Mouse (Mus musculus) limb, embryonic 10.5 days (tissue): ENCODE measurements around the gene Map2k5. TPM values are rescaled to one million over a fixed set of nuclear protein-coding genes. Genes with fewer than 3 reads are reported as not detected.

Experiments used
- DNase-seq: peaks from one replicate; pipeline ENCODE4 v3.0.0-alpha.2; 2017; ENCODE audit warnings: low spot score
- H3K27ac ChIP-seq: fragments of 300-500 bp; sonication (generic); 2 replicates; pipeline ENCODE4 v1.5.1; 2016; ENCODE audit warnings: mild to moderate bottlenecking
- H3K27me3 ChIP-seq: fragments of 300-500 bp; sonication (generic); 2 replicates; pipeline ENCODE4 v1.6.1; 2016; ENCODE audit warnings: low read depth, mild to moderate bottlenecking; ENCODE audit not compliant: poor library complexity, severe bottlenecking
- H3K36me3 ChIP-seq: fragments of 300-500 bp; sonication (generic); 2 replicates; pipeline ENCODE4 v1.6.1; 2016; ENCODE audit warnings: mild to moderate bottlenecking, moderate library complexity
- H3K4me1 ChIP-seq: fragments of 300-500 bp; sonication (generic); 2 replicates; pipeline ENCODE4 v1.6.1; 2016
- H3K4me3 ChIP-seq: fragments of 300-500 bp; sonication (generic); 2 replicates; pipeline ENCODE4 v1.5.1; 2016; ENCODE audit warnings: mild to moderate bottlenecking, moderate library complexity
- H3K9me3 ChIP-seq: fragments of 300-500 bp; sonication (generic); replicated peaks from 2 replicates; pipeline ENCODE4 v1.6.1; 2016; ENCODE audit warnings: mild to moderate bottlenecking
- WGBS: fragments of 180-500 bp; shearing (Covaris S2); methylation state at CpG from one replicate; pipeline ENCODE4 v1.1.7; 2016; 5-methylcytosine and 5-hydroxymethylcytosine counted together
- polyA plus RNA-seq: library from polyadenylated mRNA; unstranded; fragments of >200 nt; fragmentation: Nextera tagmentation; extraction: Ambion mirVana; gene quantifications from 2 replicates; pipeline ENCODE4 v1.2.1, GENCODE M21; 2016

Gene Map2k5
- polyA plus RNA-seq, 1 experiment from 2014 or later, result 37.4 TPM

GRCm38 (mm10) chr9:63135801-63136200 lies 241.9 kb downstream of the Map2k5 start:
- Histone ChIP-seq H3K27me3 (peaks cover 85% of the 10 kb centered on the region), H3K4me1 (peaks cover 83% of the 10 kb centered on the region), H3K4me3 (peak overlapping the region; percentile 42), H3K27ac (no peak overlapping the region), H3K9me3 (no peaks in the 10 kb centered on the region), H3K36me3 (no peaks in the 10 kb centered on the region)
- DNase-seq, result peak; percentile 65
- 1% methylated on average over 16 of the region's 16 CpGs for WGBS

GRCm38 (mm10) chr9:63135356-63135755 lies 242.3 kb downstream of the Map2k5 start:
- Histone ChIP-seq H3K27me3 (peaks cover 85% of the 10 kb centered on the region), H3K4me1 (peaks cover 83% of the 10 kb centered on the region), H3K9me3 (no peaks in the 10 kb centered on the region), H3K27ac (no peak overlapping the region), H3K36me3 (no peaks in the 10 kb centered on the region), H3K4me3 (peak overlapping the region; percentile 42)
- 4% methylated on average over 11 of the region's 11 CpGs for WGBS
- no peak for DNase-seq

- Histone ChIP-seq H3K27ac (no peak overlapping the region), H3K4me1 (peaks cover 66% of the 10 kb centered on the region), H3K36me3 (no peaks in the 10 kb centered on the region), H3K4me3 (peak overlapping the region; percentile 77), H3K9me3 (no peaks in the 10 kb centered on the region), H3K27me3 (peaks cover 71% of the 10 kb centered on the region)
- 13% methylated on average over 6 of the region's 6 CpGs for WGBS
- DNase-seq, result no peak
Measured at GRCm38 (mm10) chr9:63133659-63134058, 244.0 kb downstream of the Map2k5 start.

GRCm38 (mm10) chr9:63132673-63133601 lies 244.8 kb downstream of the Map2k5 start:
- Histone ChIP-seq H3K27ac (peak overlapping the region; percentile 85), H3K9me3 (no peaks in the 10 kb centered on the region), H3K36me3 (no peaks in the 10 kb centered on the region), H3K27me3 (peaks cover 64% of the 10 kb centered on the region), H3K4me3 (peak overlapping the region; percentile 77), H3K4me1 (peaks cover 59% of the 10 kb centered on the region)
- DNase-seq, result peak; percentile 96
- 1% methylated on average over 48 of the region's 48 CpGs for WGBS

GRCm38 (mm10) chr9:63131957-63132602 lies 245.6 kb downstream of the Map2k5 start:
- 1% methylated on average over 28 of the region's 28 CpGs for WGBS
- H3K27me3 ChIP-seq, result peaks cover 56% of the 10 kb centered on the region

GRCm38 (mm10) chr9:63129641-63130041 lies 248.1 kb downstream of the Map2k5 start:
- Histone ChIP-seq H3K27ac (no peak overlapping the region), H3K36me3 (no peaks in the 10 kb centered on the region), H3K9me3 (no peaks in the 10 kb centered on the region), H3K27me3 (peaks cover 31% of the 10 kb centered on the region), H3K4me1 (peaks cover 30% of the 10 kb centered on the region), H3K4me3 (no peak overlapping the region)
- no peak for DNase-seq
- WGBS, result 85% methylated on average over 8 of the region's 8 CpGs

More at GRCm38 (mm10) chr9:63131957-63132602, 245.6 kb downstream of the Map2k5 start:
- Histone ChIP-seq H3K4me1 (peaks cover 50% of the 10 kb centered on the region), H3K36me3 (no peaks in the 10 kb centered on the region), H3K27ac (peak overlapping the region; percentile 85), H3K9me3 (no peaks in the 10 kb centered on the region), H3K4me3 (peak overlapping the region; percentile 77)
- peak; percentile 77 for DNase-seq

GRCm38 (mm10) chr9:63124512-63124911 lies 253.2 kb downstream of the Map2k5 start:
- peaks cover 14% of the 10 kb centered on the region for H3K4me1 ChIP-seq
- H3K36me3 ChIP-seq, result no peaks in the 10 kb centered on the region
- DNase-seq, result no peak
- WGBS, result 50% methylated on average over 9 of the region's 9 CpGs
- no peaks in the 10 kb centered on the region for H3K27me3 ChIP-seq
- H3K9me3 ChIP-seq, result no peaks in the 10 kb centered on the region
- no peak overlapping the region for H3K4me3 ChIP-seq
- H3K27ac ChIP-seq, result no peak overlapping the region

- peak overlapping the region; percentile 87 for H3K27ac ChIP-seq
- H3K27me3 ChIP-seq, result no peaks in the 10 kb centered on the region
- peak; percentile 98 for DNase-seq
- no peaks in the 10 kb centered on the region for H3K36me3 ChIP-seq
- H3K4me1 ChIP-seq, result peaks cover 14% of the 10 kb centered on the region
- WGBS, result 8% methylated on average over 30 of the region's 30 CpGs
- H3K9me3 ChIP-seq, result no peaks in the 10 kb centered on the region
- H3K4me3 ChIP-seq, result peak overlapping the region; percentile 57
Measured at GRCm38 (mm10) chr9:63123451-63124438, 254.0 kb downstream of the Map2k5 start.

- H3K9me3 ChIP-seq, result no peaks in the 10 kb centered on the region
- no peak for DNase-seq
- peaks cover 14% of the 10 kb centered on the region for H3K4me1 ChIP-seq
- no peak overlapping the region for H3K27ac ChIP-seq
- WGBS, result 79% methylated on average over 8 of the region's 8 CpGs
- no peaks in the 10 kb centered on the region for H3K36me3 ChIP-seq
- no peaks in the 10 kb centered on the region for H3K27me3 ChIP-seq
- H3K4me3 ChIP-seq, result no peak overlapping the region
Measured at GRCm38 (mm10) chr9:63122161-63122833, 255.4 kb downstream of the Map2k5 start.

GRCm38 (mm10) chr9:63118385-63118784 lies 259.3 kb downstream of the Map2k5 start:
- 69% methylated on average over 5 of the region's 5 CpGs for WGBS
- Histone ChIP-seq H3K27me3 (no peaks in the 10 kb centered on the region), H3K27ac (no peak overlapping the region), H3K4me1 (peaks cover 9% of the 10 kb centered on the region), H3K9me3 (no peaks in the 10 kb centered on the region), H3K4me3 (no peak overlapping the region), H3K36me3 (no peaks in the 10 kb centered on the region)
- DNase-seq, result no peak
